Mouse (Mus musculus) kidney, adult 2 months (tissue): Measurements from ENCODE around the gene Plscr1.

Experiments used
- CTCF ChIP-seq: fragments of 200-500 bp; conservative IDR thresholded peaks from 2 replicates; pipeline ENCODE4 v1.5.1; 2011; ENCODE audit warnings: low read depth, mild to moderate bottlenecking, control low read depth, low read length, moderate library complexity, mixed read lengths; ENCODE audit not compliant: insufficient read depth, insufficient read length
- POLR2A ChIP-seq: fragments of 200-500 bp; IDR thresholded peaks from one replicate; pipeline ENCODE4 v1.6.1; 2011; ENCODE audit warnings: low read depth, low read length, control low read depth

DNA sequence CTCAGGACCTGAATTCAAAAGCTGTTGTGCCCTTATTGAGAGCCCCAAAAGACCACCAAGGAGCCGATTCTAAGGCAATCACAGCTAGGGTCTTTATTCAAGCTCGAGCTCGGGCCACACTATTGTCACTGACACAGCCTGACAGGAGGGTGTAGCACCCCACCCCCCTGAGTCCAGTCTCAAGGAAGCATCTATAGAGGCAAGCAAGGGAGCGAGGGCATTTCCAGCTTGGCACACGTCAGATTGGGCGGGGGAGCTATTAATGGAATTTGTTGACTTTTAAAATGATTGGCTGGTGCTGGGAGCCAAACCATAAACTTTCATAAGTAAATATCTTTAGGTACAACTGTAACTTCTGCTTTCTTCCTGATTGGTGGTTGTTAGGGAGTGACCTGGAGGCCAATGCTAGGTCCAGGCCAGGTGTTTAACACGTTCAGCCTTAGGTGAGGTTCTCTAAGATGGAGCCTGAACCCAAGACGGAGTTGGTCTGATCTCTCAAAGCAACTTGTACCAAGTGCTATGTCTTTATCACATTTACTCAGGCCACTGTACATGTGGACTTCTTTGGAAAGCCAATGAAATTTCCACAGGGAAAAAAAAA lies 56.2 kb downstream of the Plscr1 start:
- TF ChIP-seq POLR2A = no peak
- no peak for TF ChIP-seq CTCF
